Mouse (Mus musculus) ZHBTc4 (cell line): ENCODE results near the gene Tle3.

Experiments used
- DNase-seq: peaks from one replicate; pipeline ENCODE4 v3.0.0-alpha.2; 2011; ENCODE audit warnings: low read depth, low spot score

Tle3 gene

GRCm38 (mm10) chr9:61393847-61394246 is 21.7 kb downstream of the Tle3 start:
- no peak for DNase-seq

GRCm38 (mm10) chr9:61395071-61395470 is 22.9 kb downstream of the Tle3 start:
- peak; percentile 60 for DNase-seq

GRCm38 (mm10) chr9:61396474-61396873 is 24.3 kb downstream of the Tle3 start:
- DNase-seq, result no peak

- no peak for DNase-seq
Measured at GRCm38 (mm10) chr9:61397130-61397529, 25.0 kb downstream of the Tle3 start.

- DNase-seq, result no peak
Measured at GRCm38 (mm10) chr9:61398160-61398559, 26.0 kb downstream of the Tle3 start.

- DNase-seq, result no peak
Measured at GRCm38 (mm10) chr9:61400132-61400531, 28.0 kb downstream of the Tle3 start.

- DNase-seq, result no peak
Measured at GRCm38 (mm10) chr9:61401664-61402063, 29.5 kb downstream of the Tle3 start.

GRCm38 (mm10) chr9:61402268-61402667 is 30.1 kb downstream of the Tle3 start:
- no peak for DNase-seq

GRCm38 (mm10) chr9:61402716-61403115 is 30.6 kb downstream of the Tle3 start:
- no peak for DNase-seq

- peak; percentile 88 for DNase-seq
Measured at GRCm38 (mm10) chr9:61403866-61404614, 31.9 kb downstream of the Tle3 start.

GRCm38 (mm10) chr9:61404615-61404980 is 32.4 kb downstream of the Tle3 start:
- DNase-seq, result no peak

GRCm38 (mm10) chr9:61404998-61405621 is 32.9 kb downstream of the Tle3 start:
- peak; percentile 44 for DNase-seq

- no peak for DNase-seq
Measured at GRCm38 (mm10) chr9:61406343-61406742, 34.2 kb downstream of the Tle3 start.

- DNase-seq, result no peak
Measured at GRCm38 (mm10) chr9:61409046-61409445, 36.9 kb downstream of the Tle3 start.

- no peak for DNase-seq
Measured at GRCm38 (mm10) chr9:61413665-61414456, 41.7 kb downstream of the Tle3 start.

- no peak for DNase-seq
Measured at GRCm38 (mm10) chr9:61416571-61416970, 44.4 kb downstream of the Tle3 start.

GRCm38 (mm10) chr9:61421626-61422025 is 49.5 kb downstream of the Tle3 start:
- no peak for DNase-seq

GRCm38 (mm10) chr9:61424245-61424644 is 52.1 kb downstream of the Tle3 start:
- DNase-seq, result no peak

GRCm38 (mm10) chr9:61426493-61426892 is 54.3 kb downstream of the Tle3 start:
- no peak for DNase-seq

- DNase-seq, result no peak
Measured at GRCm38 (mm10) chr9:61427051-61427450, 54.9 kb downstream of the Tle3 start.

- DNase-seq, result no peak
Measured at GRCm38 (mm10) chr9:61427901-61428300, 55.7 kb downstream of the Tle3 start.

GRCm38 (mm10) chr9:61431830-61432229 is 59.7 kb downstream of the Tle3 start:
- DNase-seq, result no peak

GRCm38 (mm10) chr9:61433206-61433605 is 61.0 kb downstream of the Tle3 start:
- DNase-seq, result no peak
